Mouse (Mus musculus) embryonic facial prominence, embryonic 11.5 days (tissue): Measurements from ENCODE around the gene Rapgef4. TPM values are rescaled to one million over a fixed set of nuclear protein-coding genes. Genes with fewer than 3 reads are reported as not detected.

Source experiments
- ATAC-seq: fragments of 200-750 bp; cut with Nextera tagmentation; replicated peaks from 2 replicates; pipeline ENCODE4 v1.8.0; 2017; ENCODE audit warnings: low read depth; ENCODE audit not compliant: insufficient number of reproducible peaks, low FRiP score, low TSS enrichment
- DNase-seq: peaks from one replicate; pipeline ENCODE4 v3.0.0-alpha.2; 2015; ENCODE audit warnings: low spot score
- H3K27ac ChIP-seq: fragments of 300-500 bp; sonication (generic); replicated peaks from 2 replicates; pipeline ENCODE4 v1.5.1; 2014; ENCODE audit warnings: mild to moderate bottlenecking, low read depth, low read length, control low read depth
- H3K27me3 ChIP-seq: fragments of 300-500 bp; sonication (generic); 2 replicates; pipeline ENCODE4 v1.6.1; 2014; ENCODE audit warnings: mild to moderate bottlenecking, low read length, moderate library complexity, mixed read lengths; ENCODE audit not compliant: control insufficient read depth, insufficient read depth
- H3K36me3 ChIP-seq: fragments of 300-500 bp; sonication (generic); replicated peaks from 2 replicates; pipeline ENCODE4 v1.6.1; 2014; ENCODE audit warnings: low read depth, mild to moderate bottlenecking, low read length, moderate library complexity, mixed read lengths; ENCODE audit not compliant: control insufficient read depth, insufficient read depth
- H3K4me1 ChIP-seq: fragments of 300-500 bp; sonication (generic); 2 replicates; pipeline ENCODE4 v1.6.1; 2014; ENCODE audit warnings: low read length, mixed read lengths; ENCODE audit not compliant: control insufficient read depth, insufficient read depth
- H3K4me2 ChIP-seq: fragments of 300-500 bp; sonication (generic); 2 replicates; pipeline ENCODE4 v1.6.1; 2014; ENCODE audit warnings: low read depth, mild to moderate bottlenecking, control low read depth, low read length, moderate library complexity
- H3K4me3 ChIP-seq: fragments of 300-500 bp; sonication (generic); 2 replicates; pipeline ENCODE4 v1.5.1; 2014; ENCODE audit warnings: low read depth, low read length, control low read depth
- H3K9ac ChIP-seq: fragments of 300-500 bp; sonication (generic); replicated peaks from 2 replicates; pipeline ENCODE4 v1.6.1; 2014; ENCODE audit warnings: mild to moderate bottlenecking, control low read depth, low read length
- H3K9me3 ChIP-seq: fragments of 300-500 bp; sonication (generic); replicated peaks from 2 replicates; pipeline ENCODE4 v1.6.1; 2016; ENCODE audit warnings: mild to moderate bottlenecking, low read length, inconsistent platforms, mixed read lengths; ENCODE audit not compliant: control insufficient read depth
- WGBS: fragments of 180-500 bp; shearing (Covaris S2); extraction: QIAGEN DNeasy Blood & Tissue Kit; methylation state at CpG from one replicate; pipeline ENCODE4 v1.1.7; 2014; 5-methylcytosine and 5-hydroxymethylcytosine counted together
- polyA plus RNA-seq: library from polyadenylated mRNA; unstranded; fragments of >200 nt; fragmentation: Nextera tagmentation; extraction: Ambion mirVana; gene quantifications from 2 replicates; pipeline ENCODE4 v1.2.1, GENCODE M21; 2014

Gene Rapgef4
- polyA plus RNA-seq, 1 experiment from 2014 or later, result 3.6 TPM

DNA sequence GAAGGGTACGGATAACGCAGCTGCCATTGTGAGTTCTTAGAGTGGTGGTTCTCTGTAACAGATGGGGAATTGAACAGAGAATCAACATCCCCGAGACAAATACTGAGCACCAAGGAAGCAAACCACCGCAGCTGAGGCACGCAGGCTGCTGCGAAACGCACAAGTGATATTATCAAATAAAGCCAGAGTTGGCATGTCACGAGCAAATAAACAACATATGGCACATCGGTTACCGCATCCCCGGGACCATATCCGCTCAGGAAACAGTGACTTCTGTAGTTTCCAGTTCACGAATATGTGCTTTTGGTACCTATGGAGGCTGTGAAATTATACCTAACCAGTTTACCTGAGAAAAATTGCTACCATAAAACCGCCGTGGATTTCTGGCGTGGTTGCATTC lies 24.0 kb downstream of the Rapgef4 start:
- Histone ChIP-seq H3K4me2 (no peak overlapping the region), H3K27me3 (no peaks in the 10 kb centered on the region), H3K36me3 (no peaks in the 10 kb centered on the region), H3K9ac (no peak overlapping the region), H3K9me3 (no peaks in the 10 kb centered on the region), H3K4me1 (no peaks in the 10 kb centered on the region), H3K27ac (no peak overlapping the region), H3K4me3 (no peak overlapping the region)
- WGBS, result 87% methylated on average over 16 of the region's 16 CpGs
- DNase-seq (no peak), ATAC-seq (no peak)

GRCm38 (mm10) chr2:72009446-72010218 lies 28.6 kb downstream of the Rapgef4 start:
- H3K4me1 ChIP-seq, result no peaks in the 10 kb centered on the region
- no peak overlapping the region for H3K27ac ChIP-seq
- no peak overlapping the region for H3K4me3 ChIP-seq
- no peaks in the 10 kb centered on the region for H3K27me3 ChIP-seq
- H3K36me3 ChIP-seq, result no peaks in the 10 kb centered on the region
- H3K9ac ChIP-seq, result no peak overlapping the region
- DNase-seq (no peak), ATAC-seq (no peak)
- no peak overlapping the region for H3K4me2 ChIP-seq
- 78% methylated on average over 3 of the region's 3 CpGs for WGBS
- H3K9me3 ChIP-seq, result no peaks in the 10 kb centered on the region

DNA sequence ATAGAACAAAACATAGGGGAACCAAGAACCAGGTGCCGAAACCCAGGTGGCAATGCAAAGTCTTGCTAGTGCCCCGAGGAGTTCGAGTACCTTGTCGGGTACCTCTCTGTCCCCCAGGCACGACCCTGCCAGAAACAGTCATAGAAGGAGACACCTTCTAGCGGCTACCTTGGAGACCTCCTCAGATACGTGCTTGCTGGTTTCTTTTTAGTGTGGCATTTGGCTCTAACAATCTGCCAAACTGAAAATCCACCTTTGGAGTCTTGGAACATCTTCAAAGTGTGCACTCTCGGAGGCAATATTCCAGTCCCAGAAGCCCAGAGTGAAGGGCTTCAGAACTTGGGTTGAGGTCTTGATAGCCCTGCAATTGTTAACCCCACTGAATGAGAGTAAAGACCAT lies 34.3 kb downstream of the Rapgef4 start:
- Histone ChIP-seq H3K36me3 (no peaks in the 10 kb centered on the region), H3K9me3 (no peaks in the 10 kb centered on the region), H3K27me3 (no peaks in the 10 kb centered on the region), H3K9ac (no peak overlapping the region), H3K4me2 (no peak overlapping the region), H3K4me3 (no peak overlapping the region), H3K4me1 (no peaks in the 10 kb centered on the region), H3K27ac (no peak overlapping the region)
- ATAC-seq (no peak), DNase-seq (no peak)
- WGBS, result 85% methylated on average over 8 of the region's 8 CpGs

DNA sequence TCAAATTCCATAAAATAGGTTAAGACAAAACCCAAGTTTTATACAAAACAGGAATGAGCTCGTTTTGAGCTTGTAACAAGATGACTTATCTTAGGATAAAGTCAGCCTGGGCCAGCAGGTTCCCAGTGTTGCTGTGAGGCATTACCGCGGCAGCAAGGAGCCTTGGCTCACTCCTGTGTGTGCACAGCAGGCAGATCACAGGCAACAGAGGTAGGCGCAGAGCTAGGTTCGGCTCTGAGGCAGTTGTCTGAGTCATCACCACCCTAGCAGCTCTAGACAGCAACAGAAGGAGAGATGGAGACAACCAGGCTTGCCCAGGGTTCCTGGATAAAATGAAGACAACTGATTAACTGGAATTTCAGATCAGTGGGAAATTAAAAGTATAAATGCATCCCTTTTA lies 35.0 kb downstream of the Rapgef4 start:
- H3K4me2 ChIP-seq, result no peak overlapping the region
- no peaks in the 10 kb centered on the region for H3K4me1 ChIP-seq
- H3K9ac ChIP-seq, result no peak overlapping the region
- no peaks in the 10 kb centered on the region for H3K9me3 ChIP-seq
- H3K27ac ChIP-seq, result no peak overlapping the region
- H3K27me3 ChIP-seq, result no peaks in the 10 kb centered on the region
- no peaks in the 10 kb centered on the region for H3K36me3 ChIP-seq
- 43% methylated on average over 5 of the region's 5 CpGs for whole genome bisulfite sequencing
- ATAC-seq (no peak), DNase-seq (no peak)
- H3K4me3 ChIP-seq, result no peak overlapping the region

- H3K9me3 ChIP-seq, result no peaks in the 10 kb centered on the region
- DNase-seq (no peak), ATAC-seq (no peak)
- H3K4me2 ChIP-seq, result no peak overlapping the region
- no peaks in the 10 kb centered on the region for H3K36me3 ChIP-seq
- WGBS, result 83% methylated on average over 2 of the region's 2 CpGs
- no peak overlapping the region for H3K4me3 ChIP-seq
- H3K27ac ChIP-seq, result no peak overlapping the region
- H3K9ac ChIP-seq, result no peak overlapping the region
- H3K27me3 ChIP-seq, result no peaks in the 10 kb centered on the region
- no peaks in the 10 kb centered on the region for H3K4me1 ChIP-seq
Measured at GRCm38 (mm10) chr2:72017168-72017567, 36.1 kb downstream of the Rapgef4 start.

- no peaks in the 10 kb centered on the region for H3K36me3 ChIP-seq
- H3K27me3 ChIP-seq, result no peaks in the 10 kb centered on the region
- WGBS, result 80% methylated on average over 1 of the region's 1 CpGs
- H3K9ac ChIP-seq, result no peak overlapping the region
- H3K27ac ChIP-seq, result no peak overlapping the region
- H3K9me3 ChIP-seq, result no peaks in the 10 kb centered on the region
- ATAC-seq (no peak), DNase-seq (no peak)
- H3K4me3 ChIP-seq, result no peak overlapping the region
- H3K4me2 ChIP-seq, result no peak overlapping the region
- no peaks in the 10 kb centered on the region for H3K4me1 ChIP-seq
Measured at GRCm38 (mm10) chr2:72018736-72019135, 37.7 kb downstream of the Rapgef4 start.

GRCm38 (mm10) chr2:72020755-72021154 lies 39.7 kb downstream of the Rapgef4 start:
- WGBS, result 91% methylated on average over 15 of the region's 15 CpGs
- Histone ChIP-seq H3K9ac (no peak overlapping the region), H3K4me2 (no peak overlapping the region), H3K27me3 (no peaks in the 10 kb centered on the region), H3K27ac (no peak overlapping the region), H3K4me1 (no peaks in the 10 kb centered on the region), H3K36me3 (no peaks in the 10 kb centered on the region), H3K9me3 (no peaks in the 10 kb centered on the region), H3K4me3 (no peak overlapping the region)
- no peak for DNase-seq
- no peak for ATAC-seq

- Histone ChIP-seq H3K4me1 (no peaks in the 10 kb centered on the region), H3K4me2 (no peak overlapping the region), H3K27me3 (no peaks in the 10 kb centered on the region), H3K9me3 (no peaks in the 10 kb centered on the region), H3K4me3 (no peak overlapping the region), H3K27ac (no peak overlapping the region), H3K9ac (no peak overlapping the region), H3K36me3 (no peaks in the 10 kb centered on the region)
- ATAC-seq, result no peak
- DNase-seq, result no peak
- 89% methylated on average over 5 of the region's 5 CpGs for WGBS
Measured at GRCm38 (mm10) chr2:72021440-72021839, 40.4 kb downstream of the Rapgef4 start.
